Mouse (Mus musculus) spleen, adult 12 weeks (tissue): Measurements from ENCODE around the gene Cyp2j5.
"Not testable (repeated sequence)": the region's sequence is repeated elsewhere in the genome, so short reads cannot be mapped to it uniquely, and the experiment has no call there.

Experiments
- DNase-seq: peaks from one replicate; pipeline ENCODE4 v3.0.0; 2022; ENCODE audit warnings: low spot score

The Cyp2j5 gene

GRCm38 (mm10) chr4:96663991-96664390 lies at the start of gene Cyp2j5:
Cyp2j5 (minus strand) TSS chr4:96664154.
- no peak for DNase-seq

GRCm38 (mm10) chr4:96705281-96705951 lies 41.5 kb upstream of the Cyp2j5 start:
- no peak for DNase-seq

- DNase-seq = no peak
Measured at GRCm38 (mm10) chr4:96698218-96698561, 34.2 kb upstream of the Cyp2j5 start.

- no peak for DNase-seq
Measured at GRCm38 (mm10) chr4:96697511-96698217, 33.7 kb upstream of the Cyp2j5 start.

- no peak for DNase-seq
Measured at GRCm38 (mm10) chr4:96696614-96697360, 32.8 kb upstream of the Cyp2j5 start.

GRCm38 (mm10) chr4:96687358-96687803 lies 23.4 kb upstream of the Cyp2j5 start:
- no peak for DNase-seq

- no peak for DNase-seq
Measured at GRCm38 (mm10) chr4:96683474-96683873, 19.5 kb upstream of the Cyp2j5 start.

- no peak for DNase-seq
Measured at GRCm38 (mm10) chr4:96680966-96681365, 17.0 kb upstream of the Cyp2j5 start.

- no peak for DNase-seq
Measured at GRCm38 (mm10) chr4:96680233-96680632, 16.3 kb upstream of the Cyp2j5 start.

- no peak for DNase-seq
Measured at GRCm38 (mm10) chr4:96664668-96665454, 907 bp upstream of the Cyp2j5 start.

GRCm38 (mm10) chr4:96635455-96635854 lies 28.5 kb downstream of the Cyp2j5 start:
- no peak for DNase-seq

GRCm38 (mm10) chr4:96622474-96622873 lies 41.5 kb downstream of the Cyp2j5 start:
- DNase-seq = no peak

- DNase-seq = no peak
Measured at GRCm38 (mm10) chr4:96591791-96592150, 72.2 kb downstream of the Cyp2j5 start.

GRCm38 (mm10) chr4:96590911-96591790 lies 72.8 kb downstream of the Cyp2j5 start, which contains the start of gene Cyp2j9:
Cyp2j9 (minus strand) TSS chr4:96591578.
- no peak for DNase-seq

- no peak for DNase-seq
Measured at GRCm38 (mm10) chr4:96581425-96582088, 82.4 kb downstream of the Cyp2j5 start.

- DNase-seq = not testable (repeated sequence)
Measured at GRCm38 (mm10) chr4:96580351-96580750, 83.6 kb downstream of the Cyp2j5 start.
